Mouse (Mus musculus) testis, adult 2 months (tissue): Measurements from ENCODE around the gene Tbc1d24.

Experiments
- CTCF ChIP-seq: fragments of 200-500 bp; IDR thresholded peaks from 2 replicates; pipeline ENCODE4 v1.5.1; 2012; ENCODE audit warnings: low read depth, mild to moderate bottlenecking, inconsistent platforms, low read length, moderate library complexity; ENCODE audit not compliant: control insufficient read depth, insufficient read depth, insufficient replicate concordance
- POLR2A ChIP-seq: fragments of 200-500 bp; IDR thresholded peaks from 2 replicates; pipeline ENCODE4 v1.6.1; 2012; ENCODE audit warnings: low read depth, mild to moderate bottlenecking, inconsistent platforms, low read length, moderate library complexity; ENCODE audit not compliant: control insufficient read depth

DNA sequence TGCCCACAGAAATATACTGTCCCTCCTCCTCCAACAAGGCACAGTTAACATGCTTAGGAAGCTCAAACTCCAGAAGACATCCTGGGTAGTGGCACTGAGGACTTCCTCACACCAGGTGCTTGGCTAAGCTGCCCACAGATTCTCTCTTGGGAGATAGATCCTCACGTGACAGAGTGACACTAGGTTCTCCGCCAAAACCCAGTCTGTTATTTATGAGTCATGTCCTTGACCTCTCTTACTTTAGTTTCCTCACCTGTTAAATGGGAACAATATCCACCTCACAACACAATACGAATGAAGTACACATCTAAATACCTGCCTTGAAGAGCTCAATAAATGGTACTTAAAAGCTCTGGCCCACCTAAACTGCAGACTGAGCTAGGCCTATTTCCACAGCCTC is 66.1 kb downstream of the Tbc1d24 start:
- TF ChIP-seq POLR2A (no peak), CTCF (no peak)
